Mouse (Mus musculus) liver, embryonic 13.5 days (tissue): ENCODE results near the gene Dnajb7. TPM values are rescaled to one million over a fixed set of nuclear protein-coding genes. Genes with fewer than 3 reads are reported as not detected.
A peak's percentile ranks its signal among the peaks of the same experiment; 100 is the strongest.

ENCODE experiments used
- ATAC-seq: fragments of 200-750 bp; cut with Nextera tagmentation; 2 replicates; pipeline ENCODE4 v1.8.0; 2017; ENCODE audit warnings: low read depth, mild to moderate bottlenecking, moderate number of reproducible peaks, moderate library complexity
- DNase-seq: peaks from one replicate; pipeline ENCODE4 v3.0.0; 2022
- H3K27ac ChIP-seq: fragments of 300-500 bp; sonication (generic); 2 replicates; pipeline ENCODE4 v1.5.1; 2015; ENCODE audit warnings: moderate library complexity, mild to moderate bottlenecking, inconsistent platforms
- H3K27me3 ChIP-seq: fragments of 300-500 bp; sonication (generic); 2 replicates; pipeline ENCODE4 v1.6.1; 2015; ENCODE audit warnings: mild to moderate bottlenecking, inconsistent platforms
- H3K36me3 ChIP-seq: fragments of 300-500 bp; sonication (generic); 2 replicates; pipeline ENCODE4 v1.6.1; 2015; ENCODE audit warnings: mild to moderate bottlenecking, inconsistent platforms
- H3K4me1 ChIP-seq: fragments of 300-500 bp; sonication (generic); replicated peaks from 2 replicates; pipeline ENCODE4 v1.6.1; 2015; ENCODE audit warnings: inconsistent platforms
- H3K4me2 ChIP-seq: fragments of 300-500 bp; sonication (generic); 2 replicates; pipeline ENCODE4 v1.6.1; 2015; ENCODE audit warnings: inconsistent platforms, mild to moderate bottlenecking, moderate library complexity
- H3K4me3 ChIP-seq: fragments of 300-500 bp; sonication (generic); replicated peaks from 2 replicates; pipeline ENCODE4 v1.5.1; 2015; ENCODE audit warnings: mild to moderate bottlenecking, inconsistent platforms
- H3K9ac ChIP-seq: fragments of 300-500 bp; sonication (generic); 2 replicates; pipeline ENCODE4 v1.6.1; 2015; ENCODE audit warnings: mild to moderate bottlenecking, inconsistent platforms
- H3K9me3 ChIP-seq: fragments of 300-500 bp; sonication (generic); replicated peaks from 2 replicates; pipeline ENCODE4 v1.6.1; 2016; ENCODE audit warnings: inconsistent platforms
- WGBS: fragments of 180-500 bp; shearing (Covaris S2); methylation state at CpG from one replicate; pipeline ENCODE4 v1.1.7; 2015; ENCODE audit not compliant: insufficient replicate concordance; 5-methylcytosine and 5-hydroxymethylcytosine counted together
- polyA plus RNA-seq: library from polyadenylated mRNA; unstranded; fragments of >200 nt; fragmentation: Nextera tagmentation; extraction: Ambion mirVana; gene quantifications from 2 replicates; pipeline ENCODE4 v1.2.1, GENCODE M21; 2015

The Dnajb7 gene
- polyA plus RNA-seq, 1 experiment from 2014 or later = 0.92 TPM

DNA sequence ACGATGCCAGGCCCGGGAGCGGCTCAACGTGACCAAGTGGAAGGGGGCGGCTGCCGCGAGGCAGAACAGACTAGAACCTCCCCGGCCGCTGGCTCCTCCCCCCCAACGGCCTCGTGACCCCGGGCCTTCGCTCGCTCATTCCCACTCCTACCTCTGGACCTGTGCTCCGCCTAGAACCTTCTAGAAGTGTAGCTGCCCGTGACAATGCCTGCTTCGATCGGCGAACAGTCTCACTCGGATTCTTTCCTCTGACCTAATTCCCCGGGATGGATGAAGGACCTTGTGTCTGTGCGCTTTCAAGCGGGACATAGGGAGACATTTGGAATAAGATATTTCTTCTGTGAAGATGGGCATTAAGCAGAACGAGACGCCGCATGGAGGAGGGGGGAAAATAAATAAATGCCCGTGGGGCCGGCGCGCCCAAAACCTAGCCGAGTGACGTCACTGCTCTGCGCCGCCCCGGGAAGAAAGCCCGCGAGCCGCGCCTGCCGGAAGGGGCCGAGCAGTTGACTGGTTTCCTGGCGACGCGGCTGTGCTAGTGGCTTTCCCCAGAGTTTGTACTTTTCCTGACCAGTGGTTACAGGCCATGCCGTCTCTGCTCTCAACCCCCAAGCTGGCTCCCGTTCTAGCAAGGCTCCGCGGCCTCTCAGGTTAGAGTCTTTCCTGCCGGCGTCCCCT lies 8.3 kb downstream of the Dnajb7 start, which contains the start of the genes St13 and Xpnpep3:
TSS of gene St13 (minus strand) at position 440 of the 678 bp plus-strand sequence.
TSS of gene Xpnpep3 (plus strand) at position 501 of the 678 bp plus-strand sequence.
- H3K4me1 ChIP-seq = peaks cover 50% of the 10 kb centered on the region
- peak within 1 kb of the TSS; percentile 89 for H3K27ac ChIP-seq
- peak; percentile 99 for ATAC-seq
- H3K4me3 ChIP-seq = peak within 1 kb of the TSS; percentile 97
- H3K9ac ChIP-seq = peak within 1 kb of the TSS; percentile 96
- peak; percentile 94 for DNase-seq
- no peaks in the 10 kb centered on the region for H3K27me3 ChIP-seq
- peak within 1 kb of the TSS; percentile 98 for H3K4me2 ChIP-seq
- H3K36me3 ChIP-seq = no peaks in the 10 kb centered on the region
- under 1% methylated on average over 50 of the region's 50 CpGs for WGBS
- no peaks in the 10 kb centered on the region for H3K9me3 ChIP-seq

GRCm38 (mm10) chr15:81399297-81399637 lies 8.8 kb downstream of the Dnajb7 start:
- peak overlapping the region; percentile 89 for H3K27ac ChIP-seq
- H3K4me3 ChIP-seq = peak overlapping the region; percentile 97
- H3K9ac ChIP-seq = peak overlapping the region; percentile 96
- no peaks in the 10 kb centered on the region for H3K36me3 ChIP-seq
- H3K9me3 ChIP-seq = no peaks in the 10 kb centered on the region
- no peaks in the 10 kb centered on the region for H3K27me3 ChIP-seq
- WGBS = 0% methylated on average over 21 of the region's 21 CpGs
- peaks cover 50% of the 10 kb centered on the region for H3K4me1 ChIP-seq
- ATAC-seq (no peak; the same call in 1 of the 2 replicates), DNase-seq (no peak)
- H3K4me2 ChIP-seq = peak overlapping the region; percentile 98

DNA sequence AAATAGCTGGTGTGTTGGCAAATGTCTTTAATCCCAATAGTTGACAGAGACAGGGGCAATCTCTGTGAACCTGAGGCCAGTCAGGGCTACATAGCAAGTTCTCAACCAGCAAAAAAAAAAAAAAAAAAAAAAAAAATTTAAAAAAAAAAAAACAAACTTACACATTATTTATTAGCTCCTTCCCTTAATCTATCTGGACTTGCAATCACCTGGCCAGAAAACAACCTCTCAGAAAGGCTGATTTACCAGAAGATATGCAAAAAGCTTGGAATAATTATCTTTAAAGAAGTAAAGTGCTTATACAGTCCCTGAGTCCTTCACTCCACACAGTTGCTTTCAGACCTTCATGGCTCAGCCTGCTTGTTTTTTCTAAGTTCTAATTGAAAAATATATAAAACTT lies 9.9 kb downstream of the Dnajb7 start:
- Histone ChIP-seq H3K4me2 (peak overlapping the region; percentile 98), H3K9ac (peak overlapping the region; percentile 96), H3K36me3 (no peaks in the 10 kb centered on the region), H3K4me3 (peak overlapping the region; percentile 97), H3K4me1 (peaks cover 61% of the 10 kb centered on the region), H3K27me3 (no peaks in the 10 kb centered on the region), H3K9me3 (no peaks in the 10 kb centered on the region), H3K27ac (no peak overlapping the region)
- no peak for ATAC-seq
- DNase-seq = no peak

GRCm38 (mm10) chr15:81394211-81394915 lies 13.7 kb downstream of the Dnajb7 start:
- H3K4me2 ChIP-seq = no peak overlapping the region
- no peaks in the 10 kb centered on the region for H3K9me3 ChIP-seq
- no peak overlapping the region for H3K9ac ChIP-seq
- no peak for DNase-seq
- H3K27ac ChIP-seq = no peak overlapping the region
- peaks cover 25% of the 10 kb centered on the region for H3K36me3 ChIP-seq
- H3K4me1 ChIP-seq = peaks cover 43% of the 10 kb centered on the region
- no peak for ATAC-seq
- no peak overlapping the region for H3K4me3 ChIP-seq
- no peaks in the 10 kb centered on the region for H3K27me3 ChIP-seq
- WGBS = 70% methylated on average over 8 of the region's 8 CpGs

- Histone ChIP-seq H3K4me1 (peaks cover 36% of the 10 kb centered on the region), H3K27ac (no peak overlapping the region), H3K9me3 (no peaks in the 10 kb centered on the region), H3K9ac (no peak overlapping the region), H3K4me2 (no peak overlapping the region), H3K27me3 (no peaks in the 10 kb centered on the region), H3K4me3 (no peak overlapping the region), H3K36me3 (peaks cover 37% of the 10 kb centered on the region)
- no peak for ATAC-seq
- no peak for DNase-seq
Measured at GRCm38 (mm10) chr15:81392997-81393396, 15.1 kb downstream of the Dnajb7 start.

DNA sequence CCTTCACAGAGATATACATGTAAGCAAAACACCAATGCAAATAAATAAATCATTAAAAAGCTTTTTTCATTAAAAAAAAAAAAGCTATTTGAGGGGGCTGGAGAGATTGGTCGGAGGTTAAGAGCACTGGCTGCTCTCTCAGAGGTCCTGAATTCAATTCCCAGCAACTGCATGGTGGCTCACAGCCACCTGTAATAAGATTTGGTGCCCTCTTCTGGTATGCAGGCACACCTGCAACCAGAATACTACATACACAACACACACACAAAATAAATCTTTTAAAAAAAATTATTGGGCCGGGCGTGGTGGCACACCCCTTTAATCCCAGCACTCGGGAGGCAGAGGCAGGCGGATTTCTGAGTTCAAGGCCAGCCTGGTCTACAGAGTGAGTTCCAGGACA lies 21.8 kb downstream of the Dnajb7 start:
- H3K4me1 ChIP-seq = no peaks in the 10 kb centered on the region
- DNase-seq (no peak), ATAC-seq (no peak)
- H3K36me3 ChIP-seq = peaks cover 81% of the 10 kb centered on the region
- WGBS = 85% methylated on average over 5 of the region's 5 CpGs
- no peaks in the 10 kb centered on the region for H3K27me3 ChIP-seq
- H3K9me3 ChIP-seq = no peaks in the 10 kb centered on the region
- no peak overlapping the region for H3K9ac ChIP-seq
- no peak overlapping the region for H3K4me3 ChIP-seq
- no peak overlapping the region for H3K4me2 ChIP-seq
- no peak overlapping the region for H3K27ac ChIP-seq

GRCm38 (mm10) chr15:81378845-81379244 lies 29.3 kb downstream of the Dnajb7 start:
- Histone ChIP-seq H3K36me3 (peaks cover 63% of the 10 kb centered on the region), H3K4me1 (no peaks in the 10 kb centered on the region)

DNA sequence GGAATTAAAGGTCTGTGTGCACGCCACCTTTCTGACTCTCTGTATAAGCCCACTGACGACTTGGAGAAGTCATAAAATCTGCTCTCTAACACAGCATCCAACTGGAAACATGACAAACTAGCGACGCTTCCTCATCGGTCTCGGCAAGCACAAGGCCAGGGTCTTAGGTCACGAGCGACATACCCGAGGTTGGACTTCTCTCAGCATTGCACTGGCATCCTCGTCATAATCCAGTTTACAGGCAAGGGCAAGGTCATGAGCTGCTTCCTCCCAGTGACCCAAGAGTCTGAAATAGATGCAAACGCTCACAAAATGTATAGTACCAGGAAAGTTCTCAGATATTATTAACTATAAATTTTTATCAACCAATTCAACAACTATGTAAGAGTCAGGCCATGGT lies 33.5 kb downstream of the Dnajb7 start:
- H3K4me3 ChIP-seq = no peak overlapping the region
- no peak overlapping the region for H3K27ac ChIP-seq
- DNase-seq = no peak
- peaks cover 72% of the 10 kb centered on the region for H3K36me3 ChIP-seq
- H3K27me3 ChIP-seq = no peaks in the 10 kb centered on the region
- H3K9ac ChIP-seq = no peak overlapping the region
- H3K4me2 ChIP-seq = no peak overlapping the region
- ATAC-seq = no peak
- no peaks in the 10 kb centered on the region for H3K4me1 ChIP-seq
- 86% methylated on average over 11 of the region's 11 CpGs for WGBS
- no peaks in the 10 kb centered on the region for H3K9me3 ChIP-seq

More at GRCm38 (mm10) chr15:81378845-81379244, 29.3 kb downstream of the Dnajb7 start:
- H3K9ac ChIP-seq = no peak overlapping the region
- DNase-seq (no peak), ATAC-seq (no peak)
- no peak overlapping the region for H3K4me2 ChIP-seq
- H3K9me3 ChIP-seq = no peaks in the 10 kb centered on the region
- H3K4me3 ChIP-seq = no peak overlapping the region
- no peaks in the 10 kb centered on the region for H3K27me3 ChIP-seq
- 79% methylated on average over 2 of the region's 2 CpGs for WGBS
- no peak overlapping the region for H3K27ac ChIP-seq

DNA sequence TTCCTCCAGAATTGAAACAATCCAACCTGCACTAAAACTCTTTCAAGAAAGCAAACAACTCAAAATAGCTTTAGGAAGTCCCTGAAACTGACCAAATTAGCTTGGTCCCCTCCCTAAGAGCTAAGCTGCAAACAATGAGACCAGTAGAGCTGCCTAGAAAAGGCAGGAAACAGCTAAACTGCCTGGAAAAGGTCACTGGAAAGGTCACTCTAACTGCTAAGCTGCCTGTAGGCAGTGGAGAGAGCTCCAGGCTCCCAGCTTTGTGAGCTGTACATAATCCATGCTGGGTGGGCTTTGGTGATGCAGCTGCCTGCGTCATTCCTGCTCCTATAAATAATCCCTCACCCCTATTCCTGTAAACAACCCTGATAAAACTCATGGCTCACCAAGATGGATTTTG lies 37.7 kb downstream of the Dnajb7 start:
- DNase-seq (no peak), ATAC-seq (no peak)
- WGBS = 72% methylated on average over 1 of the region's 1 CpGs
- Histone ChIP-seq H3K9ac (no peak overlapping the region), H3K27me3 (no peaks in the 10 kb centered on the region), H3K9me3 (no peaks in the 10 kb centered on the region), H3K4me2 (no peak overlapping the region), H3K4me1 (peaks cover 14% of the 10 kb centered on the region; the same call in 1 of the 2 replicates), H3K27ac (no peak overlapping the region), H3K4me3 (no peak overlapping the region), H3K36me3 (peaks cover 75% of the 10 kb centered on the region)

DNA sequence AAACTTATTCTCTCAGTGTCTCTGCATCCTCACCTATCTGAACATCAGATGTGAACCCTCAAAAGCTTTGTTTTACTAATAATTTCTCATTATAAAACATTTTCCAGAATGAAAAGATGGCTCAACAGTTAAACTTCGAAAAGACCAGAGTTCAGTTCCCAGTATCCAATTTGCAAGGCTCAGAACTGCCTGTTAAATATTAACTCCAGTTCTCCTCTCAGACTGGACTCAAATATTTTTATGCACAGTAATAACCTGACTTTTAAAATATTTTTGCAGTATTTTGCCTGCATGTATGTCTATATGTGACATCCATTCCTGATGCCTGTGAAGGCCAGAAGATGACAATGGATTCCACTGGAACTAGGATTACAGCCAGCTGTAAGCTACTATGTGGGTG lies 39.5 kb downstream of the Dnajb7 start:
- 79% methylated on average over 1 of the region's 1 CpGs for WGBS
- Histone ChIP-seq H3K9me3 (no peaks in the 10 kb centered on the region), H3K4me3 (no peak overlapping the region), H3K36me3 (peaks cover 71% of the 10 kb centered on the region), H3K4me1 (peaks cover 14% of the 10 kb centered on the region; the same call in 1 of the 2 replicates), H3K27ac (no peak overlapping the region), H3K9ac (no peak overlapping the region), H3K27me3 (no peaks in the 10 kb centered on the region), H3K4me2 (no peak overlapping the region)
- DNase-seq (no peak), ATAC-seq (no peak)

- Histone ChIP-seq H3K36me3 (peaks cover 55% of the 10 kb centered on the region), H3K4me3 (no peak overlapping the region), H3K27ac (no peak overlapping the region), H3K9me3 (no peaks in the 10 kb centered on the region), H3K4me2 (no peak overlapping the region), H3K27me3 (no peaks in the 10 kb centered on the region), H3K9ac (no peak overlapping the region), H3K4me1 (peaks cover 35% of the 10 kb centered on the region)
- WGBS = 73% methylated on average over 4 of the region's 4 CpGs
- ATAC-seq = no peak
- no peak for DNase-seq
Measured at GRCm38 (mm10) chr15:81366241-81366640, 41.9 kb downstream of the Dnajb7 start.

- peaks cover 41% of the 10 kb centered on the region for H3K4me1 ChIP-seq
- ATAC-seq = no peak
- no peak for DNase-seq
- peaks cover 47% of the 10 kb centered on the region for H3K36me3 ChIP-seq
- H3K4me2 ChIP-seq = no peak overlapping the region
- 0 out of 2 replicates have a peak overlapping the region, but pooled peaks have one; percentile 14 for H3K27ac ChIP-seq
- H3K9me3 ChIP-seq = no peaks in the 10 kb centered on the region
- 64% methylated on average over 8 of the region's 8 CpGs for WGBS
- H3K27me3 ChIP-seq = no peaks in the 10 kb centered on the region
- no peak overlapping the region for H3K9ac ChIP-seq
- no peak overlapping the region for H3K4me3 ChIP-seq
Measured at GRCm38 (mm10) chr15:81365246-81365645, 42.9 kb downstream of the Dnajb7 start.
